Mouse (Mus musculus) midbrain, embryonic 10.5 days (tissue): ENCODE data around the gene Rnh1. TPM values are rescaled to one million over a fixed set of nuclear protein-coding genes. Genes with fewer than 3 reads are reported as not detected.

Source experiments
- DNase-seq: peaks from one replicate; pipeline ENCODE4 v3.0.0-alpha.2; 2017; ENCODE audit warnings: low spot score
- H3K27ac ChIP-seq: fragments of 300-500 bp; sonication (generic); replicated peaks from 2 replicates; pipeline ENCODE4 v1.5.1; 2016; ENCODE audit warnings: mild to moderate bottlenecking
- H3K27me3 ChIP-seq: fragments of 300-500 bp; sonication (generic); 2 replicates; pipeline ENCODE4 v1.6.1; 2016; ENCODE audit warnings: low read depth, mild to moderate bottlenecking; ENCODE audit not compliant: poor library complexity, severe bottlenecking
- H3K36me3 ChIP-seq: fragments of 300-500 bp; sonication (generic); 2 replicates; pipeline ENCODE4 v1.6.1; 2016; ENCODE audit warnings: mild to moderate bottlenecking, moderate library complexity
- H3K4me1 ChIP-seq: fragments of 300-500 bp; sonication (generic); 2 replicates; pipeline ENCODE4 v1.6.1; 2016
- H3K4me3 ChIP-seq: fragments of 300-500 bp; sonication (generic); 2 replicates; pipeline ENCODE4 v1.5.1; 2016; ENCODE audit warnings: mild to moderate bottlenecking, moderate library complexity
- H3K9me3 ChIP-seq: fragments of 300-500 bp; sonication (generic); replicated peaks from 2 replicates; pipeline ENCODE4 v1.6.1; 2016; ENCODE audit warnings: mild to moderate bottlenecking
- WGBS: fragments of 180-500 bp; shearing (Covaris S2); methylation state at CpG from one replicate; pipeline ENCODE4 v1.1.7; 2016; 5-methylcytosine and 5-hydroxymethylcytosine counted together
- polyA plus RNA-seq: library from polyadenylated mRNA; unstranded; fragments of >200 nt; fragmentation: Nextera tagmentation; extraction: Ambion mirVana; gene quantifications from 2 replicates; pipeline ENCODE4 v1.2.1, GENCODE M21; 2016

The Rnh1 gene
- polyA plus RNA-seq, 1 experiment from 2014 or later, result 64.5 TPM

- peaks cover 42% of the 10 kb centered on the region for H3K4me1 ChIP-seq
- no peak for DNase-seq
- no peaks in the 10 kb centered on the region for H3K27me3 ChIP-seq
- no peak overlapping the region; the same call in 1 of the 2 replicates for H3K27ac ChIP-seq
- H3K9me3 ChIP-seq, result no peaks in the 10 kb centered on the region
- H3K4me3 ChIP-seq, result peak overlapping the region; percentile 87
- WGBS, result 94% methylated on average over 2 of the region's 2 CpGs
- H3K36me3 ChIP-seq, result peaks cover 29% of the 10 kb centered on the region
Observed at GRCm38 (mm10) chr7:141195754-141196153, 23.1 kb upstream of the Rnh1 start.

GRCm38 (mm10) chr7:141194830-141195229 lies 22.2 kb upstream of the Rnh1 start:
- peak overlapping the region; percentile 94 for H3K27ac ChIP-seq
- peak overlapping the region; percentile 87 for H3K4me3 ChIP-seq
- peaks cover 37% of the 10 kb centered on the region for H3K36me3 ChIP-seq
- peaks cover 42% of the 10 kb centered on the region for H3K4me1 ChIP-seq
- WGBS, result 1% methylated on average over 28 of the region's 28 CpGs
- H3K27me3 ChIP-seq, result no peaks in the 10 kb centered on the region
- no peaks in the 10 kb centered on the region for H3K9me3 ChIP-seq
- DNase-seq, result peak; percentile 97

- DNase-seq, result no peak
- WGBS, result under 1% methylated on average over 23 of the region's 23 CpGs
- peak overlapping the region; percentile 87 for H3K4me3 ChIP-seq
Observed at GRCm38 (mm10) chr7:141194409-141194808, 21.8 kb upstream of the Rnh1 start.

GRCm38 (mm10) chr7:141193948-141194347 lies 21.3 kb upstream of the Rnh1 start, which contains the start of the genes Hras and Lrrc56:
Gene Hras (minus strand): TSS chr7:141194005.
Gene Lrrc56 (plus strand): TSS chr7:141194157.
- WGBS, result under 1% methylated on average over 39 of the region's 39 CpGs
- Histone ChIP-seq H3K4me1 (peaks cover 42% of the 10 kb centered on the region), H3K4me3 (peak within 1 kb of the TSS; percentile 87), H3K27me3 (no peaks in the 10 kb centered on the region), H3K27ac (peak within 1 kb of the TSS; percentile 94), H3K36me3 (peaks cover 44% of the 10 kb centered on the region), H3K9me3 (no peaks in the 10 kb centered on the region)
- peak; percentile 98 for DNase-seq

More at GRCm38 (mm10) chr7:141194409-141194808, 21.8 kb upstream of the Rnh1 start:
- no peaks in the 10 kb centered on the region for H3K9me3 ChIP-seq
- H3K36me3 ChIP-seq, result peaks cover 39% of the 10 kb centered on the region
- H3K27me3 ChIP-seq, result no peaks in the 10 kb centered on the region
- peak overlapping the region; percentile 94 for H3K27ac ChIP-seq
- peaks cover 42% of the 10 kb centered on the region for H3K4me1 ChIP-seq

GRCm38 (mm10) chr7:141193348-141193856 lies 20.7 kb upstream of the Rnh1 start:
- peaks cover 42% of the 10 kb centered on the region for H3K4me1 ChIP-seq
- H3K27ac ChIP-seq, result peak overlapping the region; percentile 94
- peak overlapping the region; percentile 87 for H3K4me3 ChIP-seq
- no peak for DNase-seq
- under 1% methylated on average over 43 of the region's 43 CpGs for WGBS
- H3K27me3 ChIP-seq, result no peaks in the 10 kb centered on the region
- H3K36me3 ChIP-seq, result peaks cover 49% of the 10 kb centered on the region
- H3K9me3 ChIP-seq, result no peaks in the 10 kb centered on the region

GRCm38 (mm10) chr7:141192776-141193347 lies 20.2 kb upstream of the Rnh1 start:
- Histone ChIP-seq H3K27ac (peak overlapping the region; percentile 94), H3K4me1 (peaks cover 42% of the 10 kb centered on the region), H3K9me3 (no peaks in the 10 kb centered on the region), H3K27me3 (no peaks in the 10 kb centered on the region), H3K36me3 (peaks cover 49% of the 10 kb centered on the region), H3K4me3 (peak overlapping the region; percentile 87)
- DNase-seq, result no peak
- WGBS, result 31% methylated on average over 12 of the region's 12 CpGs

- no peaks in the 10 kb centered on the region for H3K9me3 ChIP-seq
- peaks cover 41% of the 10 kb centered on the region for H3K36me3 ChIP-seq
- H3K27ac ChIP-seq, result 0 out of 2 replicates have a peak overlapping the region, but pooled peaks have one; percentile 15
- 92% methylated on average over 24 of the region's 24 CpGs for WGBS
- no peak for DNase-seq
- H3K4me1 ChIP-seq, result peaks cover 42% of the 10 kb centered on the region
- H3K27me3 ChIP-seq, result no peaks in the 10 kb centered on the region
- H3K4me3 ChIP-seq, result peak overlapping the region; percentile 87
Observed at GRCm38 (mm10) chr7:141191796-141192685, 19.4 kb upstream of the Rnh1 start.

GRCm38 (mm10) chr7:141191036-141191435 lies 18.4 kb upstream of the Rnh1 start:
- DNase-seq, result no peak
- Histone ChIP-seq H3K4me3 (no peak overlapping the region), H3K36me3 (peaks cover 41% of the 10 kb centered on the region), H3K27me3 (no peaks in the 10 kb centered on the region), H3K9me3 (no peaks in the 10 kb centered on the region), H3K27ac (no peak overlapping the region), H3K4me1 (peaks cover 39% of the 10 kb centered on the region)
- 93% methylated on average over 14 of the region's 14 CpGs for WGBS

GRCm38 (mm10) chr7:141190220-141190619 lies 17.6 kb upstream of the Rnh1 start:
- H3K27me3 ChIP-seq, result no peaks in the 10 kb centered on the region
- peaks cover 31% of the 10 kb centered on the region for H3K4me1 ChIP-seq
- no peak overlapping the region for H3K4me3 ChIP-seq
- H3K27ac ChIP-seq, result no peak overlapping the region
- peaks cover 41% of the 10 kb centered on the region for H3K36me3 ChIP-seq
- DNase-seq, result no peak
- H3K9me3 ChIP-seq, result no peaks in the 10 kb centered on the region
- WGBS, result 91% methylated on average over 3 of the region's 3 CpGs

GRCm38 (mm10) chr7:141188733-141189132 lies 16.1 kb upstream of the Rnh1 start:
- H3K4me3 ChIP-seq, result no peak overlapping the region

GRCm38 (mm10) chr7:141188194-141188593 lies 15.5 kb upstream of the Rnh1 start:
- H3K4me3 ChIP-seq, result no peak overlapping the region
- 85% methylated on average over 3 of the region's 3 CpGs for WGBS
- H3K4me1 ChIP-seq, result peaks cover 17% of the 10 kb centered on the region
- H3K27me3 ChIP-seq, result no peaks in the 10 kb centered on the region
- no peak overlapping the region for H3K27ac ChIP-seq
- peaks cover 41% of the 10 kb centered on the region for H3K36me3 ChIP-seq
- H3K9me3 ChIP-seq, result no peaks in the 10 kb centered on the region
- no peak for DNase-seq

More at GRCm38 (mm10) chr7:141188733-141189132, 16.1 kb upstream of the Rnh1 start:
- Histone ChIP-seq H3K27me3 (no peaks in the 10 kb centered on the region), H3K36me3 (peaks cover 41% of the 10 kb centered on the region), H3K9me3 (no peaks in the 10 kb centered on the region), H3K27ac (no peak overlapping the region), H3K4me1 (peaks cover 20% of the 10 kb centered on the region)
- 96% methylated on average over 3 of the region's 3 CpGs for WGBS
- DNase-seq, result no peak

- H3K9me3 ChIP-seq, result no peaks in the 10 kb centered on the region
- no peak overlapping the region for H3K4me3 ChIP-seq
- peaks cover 16% of the 10 kb centered on the region for H3K4me1 ChIP-seq
- WGBS, result 2% methylated on average over 8 of the region's 8 CpGs
- peak; percentile 87 for DNase-seq
- H3K36me3 ChIP-seq, result no peaks in the 10 kb centered on the region
- no peak overlapping the region for H3K27ac ChIP-seq
- H3K27me3 ChIP-seq, result no peaks in the 10 kb centered on the region
Observed at GRCm38 (mm10) chr7:141176173-141176572, 3.5 kb upstream of the Rnh1 start.
